Mouse (Mus musculus) cortical plate, adult 2 months (tissue): Measurements from ENCODE around the gene Gatm.
A peak's percentile ranks its signal among the peaks of the same experiment; 100 is the strongest.

Experiments used
- CTCF ChIP-seq: fragments of 200-500 bp; IDR thresholded peaks from 2 replicates; pipeline ENCODE4 v1.5.1; 2011; ENCODE audit warnings: mild to moderate bottlenecking, control low read depth, low read length; ENCODE audit not compliant: insufficient read depth; ENCODE audit errors: extremely low read depth
- POLR2A ChIP-seq: fragments of 200-500 bp; IDR thresholded peaks from 2 replicates; pipeline ENCODE4 v1.6.1; 2011; ENCODE audit warnings: mild to moderate bottlenecking, low read length, control low read depth; ENCODE audit not compliant: insufficient read depth; ENCODE audit errors: extremely low read depth

DNA sequence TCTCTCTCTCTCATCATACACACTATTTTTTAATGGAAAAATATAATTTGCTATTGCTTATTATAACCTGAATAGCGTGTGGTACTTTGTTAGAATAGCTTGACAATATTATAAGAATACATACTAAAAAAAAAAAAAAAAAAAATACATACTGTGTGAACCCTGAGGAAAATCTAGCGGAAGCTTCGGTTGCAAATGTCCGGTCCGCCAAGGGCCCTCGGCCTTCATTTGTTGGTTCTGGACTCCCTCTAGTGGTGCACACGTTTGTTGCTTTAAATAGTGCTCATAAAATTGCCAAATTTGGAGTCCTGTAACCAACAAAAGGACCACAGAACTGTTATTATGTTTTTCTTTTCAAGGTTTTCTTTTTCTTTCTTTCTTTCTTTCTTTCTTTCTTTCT, 17.9 kb upstream of the Gatm start:
- TF ChIP-seq CTCF (peak; percentile 86), POLR2A (no peak)
